Mouse (Mus musculus): ENCODE results near the gene Abcg8.

Abcg8 gene

DNA sequence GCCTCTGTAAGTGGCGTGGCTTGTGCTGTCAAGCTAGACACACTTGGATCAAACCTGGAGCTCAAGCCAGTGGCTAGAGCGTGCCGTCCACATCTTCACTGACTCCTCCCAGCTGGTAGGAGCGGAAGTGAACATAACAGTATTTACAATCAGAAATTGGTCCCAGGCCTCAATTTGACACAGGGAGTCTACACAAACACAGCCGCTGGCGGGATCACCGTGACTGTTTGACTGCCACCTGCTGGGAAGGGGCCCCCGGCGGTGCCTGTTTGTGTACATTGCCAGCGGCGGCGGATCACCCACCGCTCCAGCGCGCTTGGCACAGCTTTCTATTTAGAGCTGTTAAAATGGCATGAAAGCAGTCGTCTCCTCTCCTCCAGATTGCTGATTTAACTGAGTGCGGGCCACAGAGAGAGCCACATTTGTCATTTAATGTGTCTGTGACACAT lies 33.3 kb downstream of the Abcg8 start:
- no peak for DNase-seq (ENCODE audit: low spot score in 2 of 2)

- no peak for DNase-seq (ENCODE audit: low spot score in 2 of 2)
Measured at GRCm38 (mm10) chr17:84713563-84714164, 37.6 kb downstream of the Abcg8 start.

DNA sequence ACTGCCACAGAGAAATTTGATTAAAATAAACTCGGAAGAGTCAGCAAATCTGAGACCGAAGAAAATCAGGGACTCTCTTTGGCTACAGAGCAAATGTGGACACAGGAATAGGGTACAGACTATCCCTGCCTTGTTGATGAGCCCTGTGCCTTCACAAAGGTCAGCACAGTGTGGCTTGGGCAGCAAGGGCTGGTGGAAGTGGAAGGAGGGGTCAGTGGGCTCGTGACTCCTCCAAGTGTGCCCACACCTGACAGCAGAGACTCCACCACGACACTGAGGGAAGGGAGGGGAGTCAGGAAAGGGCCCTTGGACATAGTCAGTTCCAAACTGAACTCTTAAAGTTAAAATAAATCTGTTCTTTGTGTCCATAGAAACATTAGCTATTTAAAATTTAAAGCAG lies 38.8 kb downstream of the Abcg8 start:
- DNase-seq (ENCODE audit: low spot score in 2 of 2), result no peak

GRCm38 (mm10) chr17:84716252-84716872 lies 40.3 kb downstream of the Abcg8 start:
- DNase-seq (ENCODE audit: low spot score in 2 of 2), result no peak

GRCm38 (mm10) chr17:84717416-84717815 lies 41.3 kb downstream of the Abcg8 start:
- no peak for DNase-seq (ENCODE audit: low spot score in 2 of 2)

DNA sequence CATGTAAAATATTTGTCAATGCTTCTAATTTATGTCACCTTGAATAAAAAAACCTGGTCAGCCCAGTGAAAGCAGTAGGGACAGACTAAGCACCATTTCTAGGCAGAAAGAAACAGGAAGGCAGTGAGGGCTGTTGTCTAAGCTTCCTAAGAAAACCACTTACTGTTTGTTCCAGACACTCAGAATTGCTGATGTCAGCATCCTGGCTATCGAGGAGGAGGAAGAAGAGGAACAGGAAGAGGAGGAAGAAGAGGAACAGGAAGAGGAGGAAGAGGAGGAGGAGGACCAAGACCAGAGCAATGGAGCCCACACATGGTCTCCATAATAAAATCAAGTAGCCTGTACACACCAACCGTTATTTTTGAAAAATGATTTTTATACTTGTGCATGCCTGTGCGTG lies 43.0 kb downstream of the Abcg8 start:
- DNase-seq (ENCODE audit: low spot score in 2 of 2), result no peak

DNA sequence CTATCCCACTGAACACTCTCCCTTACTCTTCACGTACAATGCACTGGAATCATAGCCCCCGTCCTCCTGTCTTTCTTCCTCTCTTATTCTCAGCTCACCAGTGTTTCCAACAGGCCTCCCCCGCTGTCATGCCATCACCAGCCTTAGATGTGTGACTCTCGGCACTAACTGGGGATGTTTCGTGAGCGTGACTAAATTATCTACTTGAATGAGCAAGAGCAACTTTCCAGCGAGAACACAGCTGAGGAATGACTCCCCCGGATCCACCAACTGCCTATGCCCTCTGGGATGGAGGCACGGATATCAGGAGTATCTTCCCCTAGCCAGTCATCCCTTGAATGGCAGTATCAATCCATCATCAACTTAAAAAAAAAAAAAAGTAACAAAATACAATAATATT lies 47.9 kb downstream of the Abcg8 start:
- no peak for DNase-seq (ENCODE audit: low spot score in 2 of 2)

- DNase-seq (ENCODE audit: low spot score in 2 of 2), result no peak
Measured at GRCm38 (mm10) chr17:84725163-84725562, 49.1 kb downstream of the Abcg8 start.

DNA sequence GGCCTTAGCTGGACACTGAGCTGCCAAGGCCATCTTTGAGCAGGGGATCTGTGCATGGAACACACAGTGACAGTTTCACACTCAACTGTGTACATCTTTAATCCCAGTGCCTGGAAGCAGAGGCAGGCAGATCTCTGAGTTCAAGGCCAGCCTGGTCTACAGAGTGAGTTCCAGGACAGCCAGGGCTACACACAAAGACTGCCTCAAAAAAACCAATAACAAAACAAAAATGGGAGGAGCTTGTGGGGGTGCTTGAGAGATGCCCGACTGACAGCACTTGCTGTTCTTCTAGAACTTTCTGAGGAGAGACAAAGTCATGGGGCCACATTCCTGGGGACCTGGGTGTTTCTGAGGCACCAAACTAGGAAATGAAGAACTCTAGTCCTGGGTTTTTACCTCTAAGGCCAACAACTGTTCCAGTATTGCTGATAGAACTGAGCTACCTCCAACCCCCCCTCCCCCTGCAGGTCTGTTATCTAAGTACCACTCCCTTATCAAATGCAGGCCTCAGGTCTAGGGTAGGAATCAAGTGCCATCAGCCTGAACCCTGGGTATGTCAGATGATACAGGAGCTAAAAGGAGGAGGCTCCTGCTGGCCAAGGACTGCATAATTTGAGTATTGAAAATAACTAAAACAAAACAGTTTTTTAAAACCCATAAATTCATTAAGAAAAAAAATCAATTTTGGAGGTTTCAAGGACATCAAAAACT lies 52.3 kb downstream of the Abcg8 start:
- no peak for DNase-seq (ENCODE audit: low spot score in 2 of 2)

DNA sequence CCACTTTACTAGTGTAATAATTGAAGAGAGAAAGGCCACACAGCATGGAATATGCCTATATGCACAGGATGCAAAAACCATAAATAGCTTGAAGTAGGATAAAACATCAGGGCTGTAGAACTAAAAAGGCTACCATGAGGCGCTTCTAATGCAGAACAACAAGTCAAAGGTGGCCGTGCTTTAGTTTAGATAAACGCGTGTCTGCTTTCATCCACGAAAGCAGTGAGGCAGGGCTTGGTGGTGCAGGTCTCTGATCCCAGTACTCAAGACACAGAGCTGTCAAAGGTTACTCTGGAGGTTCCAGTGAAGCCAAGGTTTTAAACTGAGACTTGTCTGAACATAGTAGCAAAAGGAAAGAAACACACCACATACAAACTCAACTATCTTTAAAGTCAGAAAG lies 53.0 kb downstream of the Abcg8 start:
- no peak for DNase-seq (ENCODE audit: low spot score in 2 of 2)

GRCm38 (mm10) chr17:84731361-84731760 lies 55.3 kb downstream of the Abcg8 start:
- DNase-seq (ENCODE audit: low spot score in 2 of 2), result no peak

DNA sequence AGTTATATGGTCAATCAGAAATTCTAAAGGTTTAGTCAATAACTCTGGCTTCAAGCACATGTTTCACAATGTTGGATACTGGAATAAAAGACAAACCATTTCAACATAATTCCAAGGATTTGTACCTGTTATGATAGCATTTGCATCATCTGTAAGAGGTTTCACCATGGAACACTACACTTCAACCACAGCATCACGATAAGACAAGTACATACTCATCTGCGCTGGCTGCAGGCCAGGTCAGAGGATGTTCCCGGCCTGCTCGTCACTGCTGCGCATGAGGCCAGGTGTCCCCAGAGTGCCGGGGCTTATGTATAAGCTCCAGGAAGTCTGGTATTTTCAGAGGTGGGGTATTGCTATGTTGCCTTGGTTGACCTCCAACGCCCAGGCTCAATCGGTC lies 56.5 kb downstream of the Abcg8 start:
- no peak for DNase-seq (ENCODE audit: low spot score in 2 of 2)

DNA sequence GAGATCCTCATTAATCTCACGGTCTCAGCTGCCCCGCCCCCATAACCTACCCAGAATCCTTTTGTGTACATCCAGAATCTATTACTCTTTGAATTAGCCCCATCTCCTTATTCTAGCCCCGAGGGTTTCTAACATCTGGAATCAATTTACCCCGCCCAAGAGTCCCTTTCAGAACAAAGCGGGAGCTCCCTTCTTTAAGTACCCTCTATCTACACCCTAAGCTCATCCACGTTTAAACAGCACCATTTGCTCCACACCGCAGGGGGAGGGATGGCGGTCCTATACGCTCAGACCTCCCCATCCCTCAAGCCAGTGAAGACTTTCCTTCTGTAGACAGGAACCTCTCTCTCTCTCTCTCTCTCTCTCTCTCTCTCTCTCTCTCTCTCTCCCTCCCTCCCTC lies 60.6 kb downstream of the Abcg8 start:
- no peak for DNase-seq (ENCODE audit: low spot score in 2 of 2)

- no peak for DNase-seq (ENCODE audit: low spot score in 2 of 2)
Measured at GRCm38 (mm10) chr17:84738073-84738797, 62.1 kb downstream of the Abcg8 start.

- no peak for DNase-seq (ENCODE audit: low spot score in 2 of 2)
Measured at GRCm38 (mm10) chr17:84744256-84744655, 68.2 kb downstream of the Abcg8 start.

GRCm38 (mm10) chr17:84745001-84745400 lies 68.9 kb downstream of the Abcg8 start:
- no peak for DNase-seq (ENCODE audit: low spot score in 2 of 2)

GRCm38 (mm10) chr17:84747212-84747611 lies 71.1 kb downstream of the Abcg8 start:
- DNase-seq (ENCODE audit: low spot score in 2 of 2), result no peak

- no peak for DNase-seq (ENCODE audit: low spot score in 2 of 2)
Measured at GRCm38 (mm10) chr17:84748152-84748682, 72.1 kb downstream of the Abcg8 start.

DNA sequence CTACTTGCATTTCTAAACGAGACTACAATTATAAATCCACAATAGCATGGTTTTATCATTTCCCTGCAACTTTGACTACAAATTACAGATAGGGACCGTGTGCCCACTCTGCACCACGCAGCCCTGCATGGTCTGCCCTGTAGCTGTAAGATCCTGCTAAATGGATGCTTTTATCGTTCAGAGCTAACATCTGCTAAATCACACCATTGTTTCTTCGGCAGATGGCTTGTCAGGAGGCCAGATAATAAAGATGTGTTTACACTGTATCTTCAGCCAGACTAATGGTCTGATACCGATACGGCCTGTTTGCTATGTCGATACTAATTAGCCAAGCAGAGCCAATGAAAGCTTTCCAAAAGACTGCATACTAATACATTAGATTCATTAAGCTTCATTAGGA lies 73.2 kb downstream of the Abcg8 start:
- DNase-seq (ENCODE audit: low spot score in 2 of 2), result no peak
